Mouse (Mus musculus): ENCODE results near the gene Armc2. TPM values are rescaled to one million over a fixed set of nuclear protein-coding genes. Genes with fewer than 3 reads are reported as not detected.

Gene Armc2
- polyA plus RNA-seq, 1 experiment from 2014 or later, result 7.1 TPM

GRCm38 (mm10) chr10:41890537-41890936 lies 127.7 kb downstream of the Armc2 start:
- ATAC-seq (ENCODE audit: low FRiP score), result no peak
- H3K4me1 ChIP-seq (replicated peaks), result peaks cover 23% of the 10 kb centered on the region

DNA sequence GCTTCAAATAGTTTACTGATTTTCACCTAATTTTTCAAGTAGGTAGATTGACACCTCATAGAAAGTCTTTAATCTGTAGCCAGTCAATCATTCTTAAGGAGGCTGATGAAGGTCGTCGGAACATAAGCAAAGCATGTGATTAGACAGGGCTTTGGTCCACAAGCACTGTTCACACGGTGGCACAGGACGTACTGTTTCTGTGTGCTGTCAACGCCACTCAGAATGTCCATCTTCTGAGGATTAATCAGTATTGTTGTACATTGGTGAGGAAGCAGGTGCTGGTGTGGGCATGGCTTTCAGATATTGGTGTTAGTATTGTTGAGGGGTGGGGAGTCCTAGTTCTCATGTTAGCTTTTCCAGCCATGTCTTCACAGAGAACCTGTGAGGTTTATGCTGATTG lies 128.7 kb downstream of the Armc2 start:
- Histone ChIP-seq H3K27me3 (no peaks in the 10 kb centered on the region), H3K9ac (no peak overlapping the region), H3K27ac (no peak overlapping the region), H3K4me1 (replicated peaks) (peaks cover 23% of the 10 kb centered on the region), H3K4me3 (no peak overlapping the region), H3K9me3 (no peaks in the 10 kb centered on the region), H3K36me3 (no peaks in the 10 kb centered on the region), H3K4me2 (peak overlapping the region; percentile 23; the same call in 1 of the 2 replicates)
- 75% methylated on average over 5 of the region's 5 CpGs for WGBS
- ATAC-seq (ENCODE audit: low FRiP score), result no peak

More at GRCm38 (mm10) chr10:41890537-41890936, 127.7 kb downstream of the Armc2 start:
- Histone ChIP-seq H3K27me3 (no peaks in the 10 kb centered on the region), H3K27ac (no peak overlapping the region), H3K4me3 (no peak overlapping the region), H3K36me3 (no peaks in the 10 kb centered on the region), H3K4me2 (no peak overlapping the region), H3K9me3 (no peaks in the 10 kb centered on the region), H3K9ac (no peak overlapping the region)

DNA sequence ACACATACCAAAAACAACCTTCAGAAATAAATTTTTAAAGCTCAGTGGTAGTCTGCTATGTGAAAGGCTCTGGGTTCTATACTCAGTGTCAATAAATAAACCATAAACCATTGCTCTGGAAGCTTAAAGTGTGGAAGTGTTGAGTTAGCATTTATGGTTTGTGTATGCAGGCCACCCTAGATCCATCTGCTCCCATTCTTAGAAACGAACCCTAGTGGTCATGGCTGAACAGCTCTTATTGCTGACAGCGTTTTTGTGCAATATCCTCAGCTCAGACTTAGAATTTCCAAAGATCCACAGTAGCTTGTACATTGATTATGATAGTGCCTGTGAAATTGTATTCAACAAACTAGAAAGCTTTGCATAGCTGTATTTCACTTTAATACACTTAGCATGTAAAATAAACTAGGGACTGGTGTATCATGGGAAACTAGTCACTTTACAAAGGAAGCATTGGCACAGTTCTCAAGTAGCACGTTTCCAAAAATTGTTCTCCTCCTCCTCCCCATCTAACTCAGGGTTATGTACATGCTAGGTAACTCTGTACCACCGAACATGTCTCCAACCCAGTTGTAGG lies 129.8 kb downstream of the Armc2 start:
- no peak overlapping the region for H3K27ac ChIP-seq
- H3K4me1 ChIP-seq (replicated peaks), result peaks cover 18% of the 10 kb centered on the region
- H3K9ac ChIP-seq, result no peak overlapping the region

DNA sequence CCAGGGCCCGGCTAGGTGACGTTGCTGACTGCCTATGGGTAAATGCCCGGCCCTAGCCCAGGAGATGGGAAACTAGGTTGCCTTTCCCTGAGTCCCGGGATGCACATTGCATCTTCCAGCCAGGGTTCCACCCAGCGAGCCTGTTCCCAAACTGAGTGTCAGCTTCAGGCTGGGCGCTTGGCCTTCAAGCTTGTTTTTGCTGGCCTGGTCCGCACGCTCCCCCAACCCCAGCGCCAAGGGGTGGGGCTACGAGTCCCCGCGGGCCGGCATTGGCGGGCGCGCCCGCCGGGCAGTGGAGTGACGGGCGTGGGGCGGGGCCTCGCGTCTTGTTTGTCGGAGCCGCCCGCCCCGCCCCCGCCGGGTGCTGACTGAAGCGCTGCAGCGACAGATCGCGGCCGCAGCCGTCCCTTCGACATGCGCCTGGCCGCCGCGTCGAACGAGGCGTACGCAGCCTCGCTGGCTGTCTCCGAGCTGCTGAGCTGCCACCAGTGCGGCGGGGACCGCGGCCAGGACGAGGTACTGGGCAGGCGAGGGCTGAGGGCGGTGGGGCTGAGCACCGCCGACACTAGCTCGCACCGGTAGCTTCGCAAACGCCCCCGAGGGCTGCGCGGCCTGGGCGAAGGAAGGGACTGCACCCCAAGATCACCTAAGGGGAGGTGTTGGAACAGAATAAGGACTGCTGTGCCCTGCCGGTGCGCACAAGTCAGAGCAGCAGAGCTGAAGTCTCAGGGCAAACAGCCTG lies 131.0 kb downstream of the Armc2 start:
- WGBS, result under 1% methylated on average over 61 of the region's 65 CpGs
- Histone ChIP-seq H3K27me3 (no peaks in the 10 kb centered on the region), H3K36me3 (no peaks in the 10 kb centered on the region), H3K4me2 (peak overlapping the region; percentile 75), H3K9ac (peak overlapping the region; percentile 92), H3K27ac (peak overlapping the region; percentile 95), H3K4me3 (peak overlapping the region; percentile 76), H3K9me3 (no peaks in the 10 kb centered on the region), H3K4me1 (replicated peaks) (peaks cover 18% of the 10 kb centered on the region)
- ATAC-seq (ENCODE audit: low FRiP score), result peak; percentile 98

More for the DNA sequence above, 129.8 kb downstream of the Armc2 start:
- no peak for ATAC-seq (ENCODE audit: low FRiP score)
- Histone ChIP-seq H3K36me3 (no peaks in the 10 kb centered on the region), H3K9me3 (no peaks in the 10 kb centered on the region), H3K4me2 (peak overlapping the region; percentile 75), H3K27me3 (no peaks in the 10 kb centered on the region), H3K4me3 (peak overlapping the region; percentile 76)
- 54% methylated on average over 4 of the region's 4 CpGs for WGBS

GRCm38 (mm10) chr10:41883741-41884575 lies 134.3 kb downstream of the Armc2 start:
- no peaks in the 10 kb centered on the region for H3K9me3 ChIP-seq
- H3K4me1 ChIP-seq (replicated peaks), result peaks cover 26% of the 10 kb centered on the region
- WGBS, result 59% methylated on average over 8 of the region's 8 CpGs
- H3K4me2 ChIP-seq, result no peak overlapping the region
- no peaks in the 10 kb centered on the region for H3K36me3 ChIP-seq
- H3K9ac ChIP-seq, result no peak overlapping the region
- ATAC-seq (ENCODE audit: low FRiP score), result no peak
- H3K4me3 ChIP-seq, result no peak overlapping the region
- H3K27ac ChIP-seq, result no peak overlapping the region
- H3K27me3 ChIP-seq, result no peaks in the 10 kb centered on the region

DNA sequence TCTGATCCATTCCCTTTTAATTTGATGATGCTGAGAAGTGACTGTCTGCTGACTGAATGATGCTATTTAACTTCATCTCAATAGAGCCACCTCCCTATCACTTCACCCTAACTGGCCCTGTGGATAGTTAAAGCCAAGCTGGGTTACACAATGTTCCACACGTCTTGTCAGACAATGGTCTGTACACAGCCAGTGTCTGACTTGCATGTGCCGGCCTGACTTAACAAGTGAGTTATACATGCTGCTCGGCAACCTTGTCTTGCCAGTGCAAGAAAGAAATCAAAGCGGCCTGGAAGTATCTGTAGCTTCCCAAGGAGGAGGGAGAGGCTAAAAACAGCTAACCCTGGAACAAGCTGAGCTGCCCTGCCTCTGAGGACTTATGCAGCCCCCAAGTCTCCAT lies 136.8 kb downstream of the Armc2 start:
- WGBS, result 11% methylated on average over 4 of the region's 4 CpGs

DNA sequence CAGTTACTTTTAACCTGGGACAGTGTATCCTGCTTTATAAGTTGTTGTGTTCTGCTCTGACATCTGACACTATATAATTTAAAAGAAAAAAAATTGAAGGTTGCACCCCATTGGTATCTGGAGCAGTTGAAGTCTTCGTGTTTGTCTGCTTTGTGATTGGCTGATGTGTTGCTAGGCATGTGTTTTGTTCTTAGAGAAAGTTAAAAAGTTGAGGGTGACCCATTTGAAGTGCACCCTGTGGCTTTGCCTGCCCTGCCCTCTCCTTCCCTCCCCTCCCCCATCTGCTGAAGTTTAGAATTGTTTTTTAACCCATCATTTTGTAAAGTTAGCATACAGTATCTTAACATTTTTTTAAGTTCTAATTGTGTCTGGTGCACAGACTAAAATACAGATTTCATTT lies 137.5 kb downstream of the Armc2 start:
- Histone ChIP-seq H3K4me1 (replicated peaks) (peaks cover 15% of the 10 kb centered on the region), H3K9ac (no peak overlapping the region), H3K27ac (no peak overlapping the region), H3K9me3 (no peaks in the 10 kb centered on the region), H3K36me3 (no peaks in the 10 kb centered on the region), H3K4me2 (no peak overlapping the region), H3K27me3 (no peaks in the 10 kb centered on the region), H3K4me3 (no peak overlapping the region)
- WGBS, result 11% methylated on average over 1 of the region's 1 CpGs
- ATAC-seq (ENCODE audit: low FRiP score), result no peak

More for the DNA sequence above, 136.8 kb downstream of the Armc2 start:
- Histone ChIP-seq H3K27ac (0 out of 2 replicates have a peak overlapping the region, but pooled peaks have one; percentile 41), H3K4me3 (no peak overlapping the region), H3K4me2 (no peak overlapping the region), H3K27me3 (no peaks in the 10 kb centered on the region), H3K9me3 (no peaks in the 10 kb centered on the region), H3K36me3 (no peaks in the 10 kb centered on the region), H3K4me1 (replicated peaks) (peaks cover 15% of the 10 kb centered on the region), H3K9ac (no peak overlapping the region)
- ATAC-seq (ENCODE audit: low FRiP score), result 0 out of 2 replicates have a peak, but pooled peaks have one; percentile 50

DNA sequence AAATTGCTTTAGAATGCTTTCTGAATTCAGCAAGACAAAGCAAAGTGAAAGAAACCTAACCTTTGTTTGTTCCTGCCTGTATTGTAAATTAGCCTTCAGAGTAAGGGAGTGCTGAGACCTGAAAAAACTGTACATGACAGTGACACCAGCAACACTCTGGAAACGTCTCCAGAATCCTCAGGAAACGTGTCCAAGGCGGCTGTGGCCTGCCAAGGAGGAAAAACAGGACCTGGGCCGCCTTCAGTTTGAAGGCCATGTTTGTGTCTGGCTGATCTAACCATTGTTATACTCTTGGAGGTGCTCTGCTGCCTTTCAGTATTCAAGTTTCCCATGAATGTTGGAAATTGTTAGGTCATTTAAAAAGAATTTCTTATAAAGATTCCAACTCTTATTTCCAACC lies 138.0 kb downstream of the Armc2 start:
- no peaks in the 10 kb centered on the region for H3K27me3 ChIP-seq
- no peaks in the 10 kb centered on the region for H3K9me3 ChIP-seq
- H3K4me1 ChIP-seq (replicated peaks), result peaks cover 15% of the 10 kb centered on the region
- no peak for ATAC-seq (ENCODE audit: low FRiP score)
- H3K4me2 ChIP-seq, result no peak overlapping the region
- H3K9ac ChIP-seq, result no peak overlapping the region
- H3K36me3 ChIP-seq, result no peaks in the 10 kb centered on the region
- WGBS, result 41% methylated on average over 4 of the region's 4 CpGs
- H3K4me3 ChIP-seq, result no peak overlapping the region
- no peak overlapping the region for H3K27ac ChIP-seq

DNA sequence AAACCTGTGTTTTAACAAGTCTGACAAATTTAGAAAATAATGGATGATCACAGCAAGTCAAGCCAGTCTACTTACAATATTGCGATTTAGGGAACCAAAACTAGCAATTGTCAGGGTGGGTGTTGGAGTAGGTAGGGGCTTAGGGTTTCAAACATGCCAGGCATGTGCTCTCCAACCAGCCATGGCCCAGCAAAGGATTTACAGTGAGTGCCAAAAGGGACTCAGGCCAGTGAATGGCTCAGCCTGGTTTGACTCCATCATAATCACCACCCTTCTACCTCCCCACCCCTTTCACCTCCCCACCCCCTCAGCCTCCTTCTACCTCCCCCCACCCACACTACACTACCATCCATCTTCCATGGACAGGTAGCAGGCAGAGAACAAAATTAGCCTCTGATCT lies 138.6 kb downstream of the Armc2 start:
- WGBS, result 81% methylated on average over 1 of the region's 1 CpGs

DNA sequence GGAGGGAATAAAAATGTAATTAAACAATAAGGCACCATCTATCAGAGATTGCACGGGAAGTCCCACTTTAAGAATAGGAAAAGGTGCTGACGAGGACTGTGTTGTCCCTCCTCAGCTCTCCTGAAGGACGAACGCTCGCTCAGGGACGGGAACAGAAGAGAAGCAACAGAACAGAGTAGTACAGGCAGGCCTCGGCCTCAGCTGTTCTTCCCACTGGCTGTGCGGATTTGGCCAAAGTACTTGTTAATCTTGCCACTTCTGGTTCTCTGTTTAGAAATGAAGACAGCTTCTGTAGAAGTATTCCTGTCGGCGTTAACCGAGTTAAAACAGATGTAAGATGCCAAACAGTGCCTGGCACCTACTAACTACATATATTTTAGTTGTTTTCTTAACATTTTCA lies 139.9 kb downstream of the Armc2 start:
- no peaks in the 10 kb centered on the region for H3K36me3 ChIP-seq
- H3K27ac ChIP-seq, result no peak overlapping the region
- H3K4me3 ChIP-seq, result no peak overlapping the region
- no peak for ATAC-seq (ENCODE audit: low FRiP score)
- H3K4me1 ChIP-seq (replicated peaks), result peaks cover 13% of the 10 kb centered on the region
- H3K9me3 ChIP-seq, result no peaks in the 10 kb centered on the region
- H3K27me3 ChIP-seq, result no peaks in the 10 kb centered on the region
- H3K4me2 ChIP-seq, result no peak overlapping the region
- H3K9ac ChIP-seq, result no peak overlapping the region
- 91% methylated on average over 11 of the region's 11 CpGs for WGBS

More for the DNA sequence above, 138.6 kb downstream of the Armc2 start:
- Histone ChIP-seq H3K36me3 (no peaks in the 10 kb centered on the region), H3K9ac (no peak overlapping the region), H3K27me3 (no peaks in the 10 kb centered on the region), H3K4me3 (no peak overlapping the region), H3K27ac (no peak overlapping the region), H3K9me3 (no peaks in the 10 kb centered on the region), H3K4me1 (replicated peaks) (peaks cover 15% of the 10 kb centered on the region), H3K4me2 (no peak overlapping the region)
- ATAC-seq (ENCODE audit: low FRiP score), result no peak

GRCm38 (mm10) chr10:41875624-41876023 lies 142.6 kb downstream of the Armc2 start:
- ATAC-seq (ENCODE audit: low FRiP score), result no peak
- H3K27ac ChIP-seq, result no peak overlapping the region
- no peaks in the 10 kb centered on the region for H3K36me3 ChIP-seq
- no peak overlapping the region for H3K4me2 ChIP-seq
- H3K9ac ChIP-seq, result no peak overlapping the region
- peaks cover 6% of the 10 kb centered on the region; the same call in 1 of the 2 replicates for H3K4me1 ChIP-seq (replicated peaks)
- no peak overlapping the region for H3K4me3 ChIP-seq
- H3K9me3 ChIP-seq, result no peaks in the 10 kb centered on the region
- H3K27me3 ChIP-seq, result no peaks in the 10 kb centered on the region

DNA sequence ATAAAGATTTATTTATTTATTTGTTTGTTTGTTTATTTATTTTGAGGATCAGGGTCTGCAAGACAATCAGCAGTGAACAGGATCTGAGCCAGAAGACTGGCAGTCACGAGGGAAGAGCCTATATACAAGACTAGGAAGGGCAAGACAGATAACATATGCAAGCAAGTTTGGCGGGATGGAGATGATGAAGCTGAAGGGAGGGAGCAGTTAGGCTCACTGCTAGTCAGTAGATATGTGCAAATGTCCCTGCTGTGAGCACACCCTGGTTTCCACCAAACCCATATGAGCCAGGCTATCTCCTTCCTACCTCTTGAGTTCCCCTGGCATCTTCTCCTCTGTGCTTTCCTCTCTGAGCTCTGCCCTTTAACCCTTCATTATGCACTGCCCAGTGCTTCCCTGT lies 146.7 kb downstream of the Armc2 start:
- no peak for ATAC-seq (ENCODE audit: low FRiP score)

More for the DNA sequence above, 146.7 kb downstream of the Armc2 start:
- Histone ChIP-seq H3K4me3 (no peak overlapping the region), H3K36me3 (no peaks in the 10 kb centered on the region), H3K9me3 (no peaks in the 10 kb centered on the region), H3K9ac (no peak overlapping the region), H3K4me2 (no peak overlapping the region), H3K27ac (no peak overlapping the region), H3K27me3 (no peaks in the 10 kb centered on the region), H3K4me1 (replicated peaks) (peaks cover 11% of the 10 kb centered on the region)
- WGBS, result 64% methylated on average over 2 of the region's 2 CpGs
